Mouse (Mus musculus): ENCODE measurements around the gene Plekha7. TPM values are rescaled to one million over a fixed set of nuclear protein-coding genes. Genes with fewer than 3 reads are reported as not detected.

Plekha7 gene
- polyA plus RNA-seq, 1 experiment = 3.8 TPM

DNA sequence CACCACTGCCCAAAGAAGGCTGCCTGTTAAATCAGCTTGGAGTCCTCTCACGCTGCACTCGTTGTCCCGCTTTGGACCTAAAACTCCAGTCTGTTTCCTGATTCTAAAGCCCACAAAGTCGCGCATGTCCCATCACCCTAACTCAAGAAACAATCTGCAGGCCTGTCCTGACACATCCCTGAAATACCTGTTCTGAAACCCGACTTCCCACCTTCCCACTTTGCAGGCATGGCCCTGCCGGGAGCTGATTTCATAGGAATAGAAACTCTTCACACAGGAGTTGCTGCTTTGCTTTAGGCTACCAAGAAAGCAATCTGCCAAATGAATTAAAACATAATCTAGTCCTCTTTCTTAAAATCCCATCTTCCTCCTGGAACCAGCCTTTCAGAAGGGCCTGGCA, 115.2 kb downstream of the Plekha7 start:
- WGBS = 90% methylated on average over 7 of the region's 7 CpGs
- Histone ChIP-seq H3K36me3 (ENCODE audit: control insufficient read depth, insufficient read depth, low read length) (no peaks in the 10 kb centered on the region), H3K4me1 (ENCODE audit: control insufficient read depth, insufficient read depth, insufficient read length) (no peaks in the 10 kb centered on the region), H3K4me3 (ENCODE audit: extremely low read depth, insufficient read depth, insufficient read length) (no peak overlapping the region), H3K27ac (ENCODE audit: insufficient read depth, low read length) (no peak overlapping the region), H3K27me3 (ENCODE audit: control insufficient read depth, insufficient read depth, low read length) (no peaks in the 10 kb centered on the region)
- TF ChIP-seq POLR2A (IDR thresholded peaks at IDR 0.05; ENCODE audit: low read depth, low read length) (no peak), CTCF (IDR thresholded peaks at IDR 0.05; ENCODE audit: extremely low read depth, insufficient read depth, insufficient read length, insufficient replicate concordance) (no peak)
- DNase-seq (ENCODE audit: low read depth in 1 of 2, low spot score in 2 of 2) = no peak

- 77% methylated on average over 4 of the region's 4 CpGs for WGBS
- no peaks in the 10 kb centered on the region for H3K36me3 ChIP-seq (ENCODE audit: control insufficient read depth, insufficient read depth, low read length)
- H3K27me3 ChIP-seq (ENCODE audit: control insufficient read depth, insufficient read depth, low read length) = no peaks in the 10 kb centered on the region
- no peak for DNase-seq (ENCODE audit: low read depth in 1 of 2, low spot score in 2 of 2)
- no peak for TF ChIP-seq POLR2A (IDR thresholded peaks at IDR 0.05; ENCODE audit: low read depth, low read length)
- TF ChIP-seq CTCF (IDR thresholded peaks at IDR 0.05; ENCODE audit: extremely low read depth, insufficient read depth, insufficient read length, insufficient replicate concordance) = no peak
- H3K4me3 ChIP-seq (ENCODE audit: extremely low read depth, insufficient read depth, insufficient read length) = no peak overlapping the region
- no peak overlapping the region for H3K27ac ChIP-seq (ENCODE audit: insufficient read depth, low read length)
- H3K4me1 ChIP-seq (ENCODE audit: control insufficient read depth, insufficient read depth, insufficient read length) = no peaks in the 10 kb centered on the region
Observed at GRCm38 (mm10) chr7:116192096-116192595, 116.0 kb downstream of the Plekha7 start.

DNA sequence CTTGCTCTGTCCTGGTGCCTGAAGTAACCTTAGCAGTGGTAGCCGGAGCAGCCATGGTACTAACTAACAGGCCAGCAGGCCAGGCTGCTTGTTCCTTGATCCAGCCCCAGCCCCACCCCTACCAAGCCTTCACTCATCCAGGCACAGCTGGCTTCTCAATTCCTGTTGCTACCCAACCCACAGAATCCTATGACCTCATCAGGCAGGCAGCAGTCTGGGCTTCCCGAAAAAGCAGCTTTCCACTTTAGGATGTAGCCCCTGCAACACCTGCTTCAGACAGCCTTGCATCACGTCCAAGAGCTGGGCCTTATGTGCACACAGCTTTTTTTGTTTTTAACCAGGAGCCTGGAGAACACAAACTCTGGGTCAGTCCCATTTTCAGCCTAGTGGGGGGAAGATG, 117.0 kb downstream of the Plekha7 start:
- Histone ChIP-seq H3K36me3 (ENCODE audit: control insufficient read depth, insufficient read depth, low read length) (no peaks in the 10 kb centered on the region), H3K4me1 (ENCODE audit: control insufficient read depth, insufficient read depth, insufficient read length) (no peaks in the 10 kb centered on the region), H3K27ac (ENCODE audit: insufficient read depth, low read length) (no peak overlapping the region), H3K4me3 (ENCODE audit: extremely low read depth, insufficient read depth, insufficient read length) (no peak overlapping the region), H3K27me3 (ENCODE audit: control insufficient read depth, insufficient read depth, low read length) (no peaks in the 10 kb centered on the region)
- TF ChIP-seq CTCF (IDR thresholded peaks at IDR 0.05; ENCODE audit: extremely low read depth, insufficient read depth, insufficient read length, insufficient replicate concordance) = no peak
- no peak for TF ChIP-seq POLR2A (IDR thresholded peaks at IDR 0.05; ENCODE audit: low read depth, low read length)
- no peak for DNase-seq (ENCODE audit: low read depth in 1 of 2, low spot score in 2 of 2)
- WGBS = 74% methylated on average over 3 of the region's 3 CpGs

DNA sequence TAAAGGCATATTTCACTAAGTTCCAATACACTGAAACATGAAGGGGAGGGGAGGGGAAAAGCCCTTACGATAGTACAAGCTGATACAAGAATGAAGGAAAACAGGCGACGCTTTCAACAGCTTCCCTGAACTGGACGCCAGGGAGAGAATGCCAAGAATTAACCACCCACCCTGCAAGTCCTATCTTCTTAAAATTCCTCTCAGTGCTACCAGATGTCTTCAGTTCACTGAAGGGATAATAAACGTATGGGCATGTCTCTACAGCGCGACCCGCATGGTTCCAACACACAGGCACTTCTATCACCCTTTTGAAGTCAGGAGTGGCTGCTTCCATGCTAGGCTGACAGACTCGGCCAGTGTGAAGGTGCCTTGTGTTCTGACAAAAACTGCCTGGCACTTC, 118.5 kb downstream of the Plekha7 start:
- DNase-seq (ENCODE audit: low read depth in 1 of 2, low spot score in 2 of 2) = no peak
- Histone ChIP-seq H3K4me1 (ENCODE audit: control insufficient read depth, insufficient read depth, insufficient read length) (no peaks in the 10 kb centered on the region), H3K36me3 (ENCODE audit: control insufficient read depth, insufficient read depth, low read length) (no peaks in the 10 kb centered on the region), H3K27ac (ENCODE audit: insufficient read depth, low read length) (no peak overlapping the region), H3K4me3 (ENCODE audit: extremely low read depth, insufficient read depth, insufficient read length) (no peak overlapping the region), H3K27me3 (ENCODE audit: control insufficient read depth, insufficient read depth, low read length) (no peaks in the 10 kb centered on the region)
- WGBS = 87% methylated on average over 9 of the region's 9 CpGs
- no peak for TF ChIP-seq CTCF (IDR thresholded peaks at IDR 0.05; ENCODE audit: extremely low read depth, insufficient read depth, insufficient read length, insufficient replicate concordance)
- TF ChIP-seq POLR2A (IDR thresholded peaks at IDR 0.05; ENCODE audit: low read depth, low read length) = no peak

GRCm38 (mm10) chr7:116188391-116188790, 119.8 kb downstream of the Plekha7 start:
- TF ChIP-seq CTCF (IDR thresholded peaks at IDR 0.05; ENCODE audit: extremely low read depth, insufficient read depth, insufficient read length, insufficient replicate concordance) = no peak
- no peak for TF ChIP-seq POLR2A (IDR thresholded peaks at IDR 0.05; ENCODE audit: low read depth, low read length)
- Histone ChIP-seq H3K27me3 (ENCODE audit: control insufficient read depth, insufficient read depth, low read length) (no peaks in the 10 kb centered on the region), H3K36me3 (ENCODE audit: control insufficient read depth, insufficient read depth, low read length) (no peaks in the 10 kb centered on the region), H3K4me3 (ENCODE audit: extremely low read depth, insufficient read depth, insufficient read length) (no peak overlapping the region), H3K4me1 (ENCODE audit: control insufficient read depth, insufficient read depth, insufficient read length) (no peaks in the 10 kb centered on the region), H3K27ac (ENCODE audit: insufficient read depth, low read length) (no peak overlapping the region)
- WGBS = 89% methylated on average over 5 of the region's 5 CpGs
- DNase-seq (ENCODE audit: low read depth in 1 of 2, low spot score in 2 of 2) = no peak

DNA sequence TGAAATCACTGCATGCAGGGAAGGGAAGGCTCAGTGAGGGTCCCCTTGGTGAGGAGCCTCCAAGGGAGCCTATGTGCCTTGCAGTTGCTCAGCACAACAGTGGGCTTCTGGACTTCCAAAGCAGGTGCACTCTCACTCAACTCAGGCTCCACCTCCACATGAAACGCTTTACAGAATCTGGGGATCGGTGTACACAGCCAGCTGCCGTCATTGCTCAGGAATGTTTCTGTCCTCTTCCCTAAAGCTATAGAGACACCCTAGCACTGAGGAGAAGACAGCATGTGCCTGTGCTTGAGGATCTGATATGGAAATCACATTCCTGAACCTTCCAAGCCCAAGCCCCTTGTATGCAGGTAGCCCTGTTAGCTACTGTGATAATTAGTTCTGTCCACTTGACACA, 120.7 kb downstream of the Plekha7 start:
- no peaks in the 10 kb centered on the region for H3K4me1 ChIP-seq (ENCODE audit: control insufficient read depth, insufficient read depth, insufficient read length)
- no peak overlapping the region for H3K4me3 ChIP-seq (ENCODE audit: extremely low read depth, insufficient read depth, insufficient read length)
- no peak overlapping the region for H3K27ac ChIP-seq (ENCODE audit: insufficient read depth, low read length)
- no peaks in the 10 kb centered on the region for H3K36me3 ChIP-seq (ENCODE audit: control insufficient read depth, insufficient read depth, low read length)
- TF ChIP-seq CTCF (IDR thresholded peaks at IDR 0.05; ENCODE audit: extremely low read depth, insufficient read depth, insufficient read length, insufficient replicate concordance) (no peak), POLR2A (IDR thresholded peaks at IDR 0.05; ENCODE audit: low read depth, low read length) (no peak)
- WGBS = 88% methylated on average over 3 of the region's 3 CpGs
- DNase-seq (ENCODE audit: low read depth in 1 of 2, low spot score in 2 of 2) = no peak
- no peaks in the 10 kb centered on the region for H3K27me3 ChIP-seq (ENCODE audit: control insufficient read depth, insufficient read depth, low read length)

GRCm38 (mm10) chr7:116186847-116187246, 121.3 kb downstream of the Plekha7 start:
- Histone ChIP-seq H3K4me3 (ENCODE audit: extremely low read depth, insufficient read depth, insufficient read length) (no peak overlapping the region), H3K27ac (ENCODE audit: insufficient read depth, low read length) (no peak overlapping the region), H3K4me1 (ENCODE audit: control insufficient read depth, insufficient read depth, insufficient read length) (no peaks in the 10 kb centered on the region), H3K36me3 (ENCODE audit: control insufficient read depth, insufficient read depth, low read length) (no peaks in the 10 kb centered on the region), H3K27me3 (ENCODE audit: control insufficient read depth, insufficient read depth, low read length) (no peaks in the 10 kb centered on the region)
- 94% methylated on average over 1 of the region's 1 CpGs for WGBS
- no peak for DNase-seq (ENCODE audit: low read depth in 1 of 2, low spot score in 2 of 2)
- no peak for TF ChIP-seq CTCF (IDR thresholded peaks at IDR 0.05; ENCODE audit: extremely low read depth, insufficient read depth, insufficient read length, insufficient replicate concordance)
- no peak for TF ChIP-seq POLR2A (IDR thresholded peaks at IDR 0.05; ENCODE audit: low read depth, low read length)
